Mouse (Mus musculus): Measurements from ENCODE around the gene Ppm1l. TPM values are rescaled to one million over a fixed set of nuclear protein-coding genes. Genes with fewer than 3 reads are reported as not detected.
"Not testable (repeated sequence)": the region's sequence is repeated elsewhere in the genome, so short reads cannot be mapped to it uniquely, and the experiment has no call there.

Gene Ppm1l
- polyA plus RNA-seq, 1 experiment from 2014 or later, result 23.8 TPM

- H3K9me3 ChIP-seq; H3K27ac ChIP-seq; H3K4me2 ChIP-seq (replicated peaks); H3K9ac ChIP-seq (replicated peaks); ATAC-seq; H3K27me3 ChIP-seq; H3K4me3 ChIP-seq (replicated peaks); H3K36me3 ChIP-seq: not testable (repeated sequence)
- WGBS, result 88% methylated on average over 2 of the region's 2 CpGs
- H3K4me1 ChIP-seq (replicated peaks), result peaks cover 11% of the 10 kb centered on the region
Measured at GRCm38 (mm10) chr3:69424781-69425180, 108.1 kb downstream of the Ppm1l start.

GRCm38 (mm10) chr3:69427259-69427658, 110.6 kb downstream of the Ppm1l start:
- ATAC-seq, result no peak
- peaks cover 11% of the 10 kb centered on the region for H3K4me1 ChIP-seq (replicated peaks)
- 86% methylated on average over 4 of the region's 4 CpGs for WGBS
- no peaks in the 10 kb centered on the region for H3K27me3 ChIP-seq
- H3K36me3 ChIP-seq, result no peaks in the 10 kb centered on the region
- no peak overlapping the region for H3K4me3 ChIP-seq (replicated peaks)
- H3K27ac ChIP-seq, result no peak overlapping the region
- H3K9ac ChIP-seq (replicated peaks), result no peak overlapping the region
- H3K4me2 ChIP-seq (replicated peaks), result no peak overlapping the region
- H3K9me3 ChIP-seq, result peaks cover under 1% of the 10 kb centered on the region; the same call in 1 of the 2 replicates

GRCm38 (mm10) chr3:69428221-69428620, 111.6 kb downstream of the Ppm1l start:
- Histone ChIP-seq H3K27me3 (no peaks in the 10 kb centered on the region), H3K4me3 (replicated peaks) (no peak overlapping the region), H3K9me3 (no peaks in the 10 kb centered on the region), H3K4me2 (replicated peaks) (no peak overlapping the region), H3K4me1 (replicated peaks) (peaks cover 11% of the 10 kb centered on the region), H3K27ac (no peak overlapping the region), H3K36me3 (no peaks in the 10 kb centered on the region), H3K9ac (replicated peaks) (no peak overlapping the region)
- ATAC-seq, result peak; percentile 46; the same call in 1 of the 2 replicates
- 11% methylated on average over 3 of the region's 3 CpGs for WGBS

DNA sequence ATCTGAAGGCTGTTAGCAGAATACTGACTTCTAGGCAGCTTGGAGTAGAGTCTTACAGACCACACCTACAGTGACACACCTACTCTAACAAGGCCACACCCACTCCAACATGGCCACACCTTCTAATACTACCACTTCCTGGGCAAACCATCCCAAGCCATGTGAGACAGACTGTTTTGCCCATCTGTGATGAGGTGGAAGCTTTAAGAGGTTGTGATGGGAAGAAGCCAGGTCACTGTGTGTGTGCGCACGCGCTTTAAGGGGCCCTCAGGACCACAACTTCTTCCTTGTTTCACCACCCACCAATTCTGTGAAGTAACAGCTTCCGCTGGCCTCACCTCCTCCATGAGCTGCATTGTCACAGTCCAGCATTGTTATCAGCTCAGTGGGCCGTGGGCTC, 112.7 kb downstream of the Ppm1l start:
- no peak overlapping the region for H3K4me2 ChIP-seq (replicated peaks)
- 82% methylated on average over 5 of the region's 5 CpGs for WGBS
- H3K9ac ChIP-seq (replicated peaks), result no peak overlapping the region
- H3K27ac ChIP-seq, result no peak overlapping the region
- H3K4me3 ChIP-seq (replicated peaks), result no peak overlapping the region
- H3K36me3 ChIP-seq, result no peaks in the 10 kb centered on the region
- no peaks in the 10 kb centered on the region for H3K27me3 ChIP-seq
- peak; percentile 28; the same call in 1 of the 2 replicates for ATAC-seq
- no peaks in the 10 kb centered on the region for H3K9me3 ChIP-seq
- peaks cover 14% of the 10 kb centered on the region for H3K4me1 ChIP-seq (replicated peaks)

GRCm38 (mm10) chr3:69433580-69433979, 116.9 kb downstream of the Ppm1l start:
- H3K27me3 ChIP-seq, result no peaks in the 10 kb centered on the region
- ATAC-seq, result no peak
- H3K4me1 ChIP-seq (replicated peaks), result 0 out of 2 replicates have a peak, but pooled peaks cover 7% of the 10 kb centered on the region
- H3K36me3 ChIP-seq, result no peaks in the 10 kb centered on the region
- WGBS, result 88% methylated on average over 10 of the region's 10 CpGs
- H3K27ac ChIP-seq, result no peak overlapping the region
- H3K9me3 ChIP-seq, result no peaks in the 10 kb centered on the region
- H3K4me2 ChIP-seq (replicated peaks), result no peak overlapping the region
- H3K4me3 ChIP-seq (replicated peaks), result no peak overlapping the region
- H3K9ac ChIP-seq (replicated peaks), result no peak overlapping the region

DNA sequence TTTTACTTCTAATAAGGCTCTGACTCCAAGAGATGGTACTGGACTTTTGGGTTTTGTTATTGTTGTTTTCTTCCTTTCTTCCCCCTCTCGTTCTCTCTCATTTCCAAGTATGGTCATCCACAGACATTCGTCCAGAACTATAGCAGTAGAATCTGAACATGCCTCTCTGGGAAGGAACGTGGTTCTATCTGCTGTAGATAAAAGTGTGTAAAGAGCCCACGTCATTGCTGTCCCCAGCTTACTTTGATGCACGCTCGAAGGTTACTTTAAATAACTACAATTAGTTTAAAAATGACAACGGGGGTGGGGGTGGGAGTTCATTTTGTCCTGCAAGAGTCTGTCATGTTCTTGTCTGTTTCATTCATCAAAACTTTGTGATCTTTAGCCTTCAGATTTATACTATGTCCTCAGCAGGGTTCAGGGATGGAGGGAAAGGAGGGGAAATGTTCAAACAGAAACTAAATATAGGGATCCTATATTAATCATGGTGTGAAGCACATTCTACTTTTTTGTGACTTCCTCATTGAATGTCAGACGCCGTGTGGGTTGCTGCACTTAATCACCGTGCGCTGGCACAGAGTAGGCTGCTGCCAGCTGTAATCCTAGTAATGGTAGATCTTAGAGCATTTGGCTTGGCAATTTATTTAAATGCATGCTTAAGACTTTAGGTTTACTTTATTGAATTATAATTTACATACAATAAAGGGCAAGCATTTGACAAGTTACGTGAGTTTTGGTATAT, 122.3 kb downstream of the Ppm1l start:
- 86% methylated on average over 12 of the region's 12 CpGs for WGBS
- no peak overlapping the region for H3K4me3 ChIP-seq (replicated peaks)
- no peak for ATAC-seq
- H3K4me1 ChIP-seq (replicated peaks), result peaks cover 14% of the 10 kb centered on the region
- no peaks in the 10 kb centered on the region for H3K27me3 ChIP-seq
- no peaks in the 10 kb centered on the region for H3K9me3 ChIP-seq
- H3K9ac ChIP-seq (replicated peaks), result no peak overlapping the region
- H3K27ac ChIP-seq, result no peak overlapping the region
- H3K4me2 ChIP-seq (replicated peaks), result no peak overlapping the region
- H3K36me3 ChIP-seq, result no peaks in the 10 kb centered on the region

GRCm38 (mm10) chr3:69440761-69441160, 124.1 kb downstream of the Ppm1l start:
- WGBS, result 52% methylated on average over 5 of the region's 5 CpGs
- Histone ChIP-seq H3K9me3 (no peaks in the 10 kb centered on the region), H3K27ac (no peak overlapping the region), H3K27me3 (no peaks in the 10 kb centered on the region), H3K9ac (replicated peaks) (no peak overlapping the region), H3K36me3 (no peaks in the 10 kb centered on the region), H3K4me3 (replicated peaks) (no peak overlapping the region), H3K4me1 (replicated peaks) (peaks cover 7% of the 10 kb centered on the region), H3K4me2 (replicated peaks) (no peak overlapping the region)
- no peak for ATAC-seq

DNA sequence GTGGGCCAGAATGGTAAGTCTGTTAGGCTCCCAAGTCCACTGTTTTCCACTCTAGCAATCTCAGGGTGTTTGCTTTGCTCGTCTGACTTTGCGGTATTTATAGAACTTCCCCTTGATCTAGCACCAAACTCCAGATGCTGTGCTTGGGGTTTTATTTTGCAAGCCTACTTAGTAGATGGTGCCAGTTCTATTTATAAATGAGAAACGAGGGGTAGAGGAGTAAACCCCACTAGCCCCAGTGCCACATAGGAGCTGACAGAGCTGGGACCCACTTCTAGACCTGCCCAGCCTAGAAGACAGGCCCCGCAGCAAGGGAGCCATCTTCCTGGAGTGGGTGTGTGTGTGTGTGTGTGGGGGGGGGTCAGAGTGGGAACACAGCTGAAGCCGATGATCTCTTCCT, 130.3 kb downstream of the Ppm1l start:
- 86% methylated on average over 5 of the region's 5 CpGs for WGBS
- H3K27me3 ChIP-seq, result no peaks in the 10 kb centered on the region

DNA sequence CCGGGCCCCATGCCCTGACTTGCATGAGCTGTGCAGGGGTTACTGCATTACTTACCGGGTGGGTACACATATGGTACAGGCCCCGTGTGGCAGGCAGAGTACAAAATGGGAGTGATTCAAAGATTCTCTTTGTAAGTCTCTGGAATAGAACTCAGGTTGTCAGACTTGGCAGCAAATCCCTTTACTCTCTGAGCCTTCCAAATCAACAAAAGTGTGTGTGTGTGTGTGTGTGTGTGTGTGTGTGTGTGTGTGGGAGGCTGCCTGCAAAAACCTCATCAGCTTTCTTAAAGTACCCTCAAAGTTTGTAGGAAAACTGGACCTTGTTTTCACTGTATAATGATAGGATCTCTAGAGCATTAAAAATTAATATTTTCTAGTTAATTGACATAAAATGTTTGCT, 132.4 kb downstream of the Ppm1l start:
- Histone ChIP-seq H3K4me2 (replicated peaks) (no peak overlapping the region), H3K9me3 (no peaks in the 10 kb centered on the region), H3K9ac (replicated peaks) (no peak overlapping the region), H3K4me3 (replicated peaks) (no peak overlapping the region), H3K27me3 (no peaks in the 10 kb centered on the region), H3K27ac (no peak overlapping the region), H3K4me1 (replicated peaks) (peaks cover 9% of the 10 kb centered on the region), H3K36me3 (no peaks in the 10 kb centered on the region)
- 77% methylated on average over 3 of the region's 3 CpGs for WGBS
- no peak for ATAC-seq

More for the DNA sequence above, 130.3 kb downstream of the Ppm1l start:
- ATAC-seq, result no peak
- Histone ChIP-seq H3K9me3 (no peaks in the 10 kb centered on the region), H3K4me3 (replicated peaks) (no peak overlapping the region), H3K27ac (no peak overlapping the region), H3K4me1 (replicated peaks) (peaks cover 9% of the 10 kb centered on the region), H3K9ac (replicated peaks) (no peak overlapping the region), H3K4me2 (replicated peaks) (no peak overlapping the region), H3K36me3 (no peaks in the 10 kb centered on the region)

DNA sequence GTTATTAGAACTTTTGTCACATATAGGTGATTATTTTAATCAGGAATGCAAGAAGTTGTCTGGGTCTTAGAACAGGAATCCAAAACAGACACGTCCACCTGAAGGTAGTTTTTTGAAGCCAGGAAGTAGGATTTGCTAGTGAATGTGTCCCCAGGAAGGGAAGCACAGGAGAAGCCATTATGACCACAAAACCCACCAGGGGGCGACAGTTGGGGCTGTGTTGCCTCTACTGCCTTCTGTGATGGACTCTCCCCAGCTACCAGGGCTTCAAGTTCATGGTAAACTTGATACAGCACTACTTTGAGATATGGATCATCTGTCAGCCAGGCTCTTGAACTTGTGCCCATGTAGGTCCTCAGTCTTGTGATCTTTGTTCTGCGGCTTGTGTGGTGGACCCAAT, 137.7 kb downstream of the Ppm1l start:
- H3K27me3 ChIP-seq, result no peaks in the 10 kb centered on the region
- H3K9ac ChIP-seq (replicated peaks), result no peak overlapping the region
- H3K4me3 ChIP-seq (replicated peaks), result no peak overlapping the region
- H3K4me2 ChIP-seq (replicated peaks), result no peak overlapping the region
- WGBS, result 76% methylated on average over 3 of the region's 3 CpGs
- H3K27ac ChIP-seq, result no peak overlapping the region
- no peaks in the 10 kb centered on the region for H3K9me3 ChIP-seq
- H3K4me1 ChIP-seq (replicated peaks), result no peaks in the 10 kb centered on the region
- no peak for ATAC-seq
- no peaks in the 10 kb centered on the region for H3K36me3 ChIP-seq

- 88% methylated on average over 5 of the region's 5 CpGs for WGBS
- no peaks in the 10 kb centered on the region for H3K27me3 ChIP-seq
- no peak overlapping the region for H3K27ac ChIP-seq
- no peak overlapping the region for H3K4me2 ChIP-seq (replicated peaks)
- H3K36me3 ChIP-seq, result no peaks in the 10 kb centered on the region
- H3K4me1 ChIP-seq (replicated peaks), result no peaks in the 10 kb centered on the region
- no peak for ATAC-seq
- H3K9ac ChIP-seq (replicated peaks), result no peak overlapping the region
- no peak overlapping the region for H3K4me3 ChIP-seq (replicated peaks)
- H3K9me3 ChIP-seq, result no peaks in the 10 kb centered on the region
Measured at GRCm38 (mm10) chr3:69456071-69456470, 139.4 kb downstream of the Ppm1l start.

DNA sequence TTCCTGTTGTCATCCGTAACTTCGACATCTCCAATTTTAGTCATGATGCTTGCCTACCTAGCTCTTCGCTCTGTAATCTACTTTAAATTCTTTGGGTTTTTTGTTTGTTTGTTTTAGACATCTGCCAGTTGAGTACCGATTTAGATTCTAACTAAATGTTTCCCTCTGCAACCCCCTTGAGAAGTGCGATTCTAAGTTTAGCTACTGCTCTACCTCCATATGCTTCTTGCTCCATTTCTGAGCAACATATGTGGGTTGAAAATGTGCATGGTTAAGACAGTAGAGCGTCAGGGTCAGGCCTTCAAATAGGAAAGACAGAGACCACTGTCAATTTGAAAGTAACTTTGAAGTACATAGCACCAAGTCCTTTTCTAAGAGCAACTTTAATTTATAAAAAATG, 142.1 kb downstream of the Ppm1l start:
- Histone ChIP-seq H3K4me3 (replicated peaks) (no peak overlapping the region), H3K36me3 (no peaks in the 10 kb centered on the region), H3K4me2 (replicated peaks) (no peak overlapping the region), H3K27ac (no peak overlapping the region), H3K9me3 (no peaks in the 10 kb centered on the region), H3K27me3 (no peaks in the 10 kb centered on the region), H3K9ac (replicated peaks) (no peak overlapping the region), H3K4me1 (replicated peaks) (no peaks in the 10 kb centered on the region)
- WGBS, result 94% methylated on average over 6 of the region's 6 CpGs
- no peak for ATAC-seq

GRCm38 (mm10) chr3:69461956-69462355, 145.3 kb downstream of the Ppm1l start:
- ATAC-seq, result no peak
- no peak overlapping the region for H3K4me3 ChIP-seq (replicated peaks)
- H3K27ac ChIP-seq, result no peak overlapping the region
- no peaks in the 10 kb centered on the region for H3K9me3 ChIP-seq
- H3K4me1 ChIP-seq (replicated peaks), result no peaks in the 10 kb centered on the region
- H3K27me3 ChIP-seq, result no peaks in the 10 kb centered on the region
- H3K9ac ChIP-seq (replicated peaks), result no peak overlapping the region
- H3K4me2 ChIP-seq (replicated peaks), result no peak overlapping the region
- 65% methylated on average over 1 of the region's 1 CpGs for WGBS
- no peaks in the 10 kb centered on the region for H3K36me3 ChIP-seq

Data from midbrain, embryonic 13.5 days (tissue).